Mouse (Mus musculus): Measurements from ENCODE around the gene Vsx1. TPM values are rescaled to one million over a fixed set of nuclear protein-coding genes. Genes with fewer than 3 reads are reported as not detected.

The Vsx1 gene
- polyA plus RNA-seq, 1 experiment from 2014 or later, result not detected

DNA sequence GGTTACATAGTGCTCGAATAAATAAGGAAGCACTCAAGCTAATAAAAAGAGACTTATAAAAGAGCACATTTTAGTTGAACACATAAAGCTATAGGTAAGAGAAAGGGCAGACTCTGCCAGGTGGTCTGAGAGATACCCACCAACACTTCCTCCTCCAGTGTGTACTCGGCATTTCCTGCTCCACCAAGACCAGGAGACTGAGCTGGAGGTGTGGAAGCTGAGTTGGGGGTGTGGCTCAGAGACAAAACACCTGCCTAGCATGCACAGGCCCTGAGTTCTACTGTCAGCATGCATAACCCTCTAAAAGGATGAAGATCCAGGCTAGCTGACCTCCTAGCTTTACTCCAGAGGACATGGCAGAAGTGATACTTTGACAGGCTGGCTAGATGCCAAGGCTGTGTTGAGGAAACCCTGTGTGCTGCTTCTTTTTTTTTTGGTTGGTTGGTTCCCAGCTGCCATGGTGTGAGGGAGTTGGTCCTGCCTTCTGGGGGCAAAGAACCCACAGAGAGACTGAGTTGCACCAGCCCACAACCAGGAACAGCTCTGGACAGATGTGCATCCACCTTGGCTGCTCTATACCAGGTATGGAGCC is 19.6 kb downstream of the Vsx1 start:
- no peak overlapping the region for H3K4me3 ChIP-seq (ENCODE audit: low read depth, low read length)
- H3K27me3 ChIP-seq (replicated peaks; ENCODE audit: control insufficient read depth, insufficient read depth, low read length), result no peaks in the 10 kb centered on the region
- DNase-seq (ENCODE audit: low spot score), result no peak
- no peak overlapping the region for H3K4me2 ChIP-seq (ENCODE audit: low read length)
- peaks cover 14% of the 10 kb centered on the region; the same call in 1 of the 2 replicates for H3K4me1 ChIP-seq (replicated peaks; ENCODE audit: control insufficient read depth, insufficient read depth, low read length)
- no peaks in the 10 kb centered on the region for H3K9me3 ChIP-seq (ENCODE audit: control insufficient read depth, low read length)
- no peak overlapping the region for H3K9ac ChIP-seq (ENCODE audit: low read length)
- no peak for ATAC-seq (replicated peaks; ENCODE audit: low FRiP score, low TSS enrichment, low read depth)
- 68% methylated on average over 2 of the region's 2 CpGs for WGBS
- H3K36me3 ChIP-seq (ENCODE audit: control insufficient read depth, insufficient read depth, low read length), result no peaks in the 10 kb centered on the region
- H3K27ac ChIP-seq (ENCODE audit: low read depth), result no peak overlapping the region

DNA sequence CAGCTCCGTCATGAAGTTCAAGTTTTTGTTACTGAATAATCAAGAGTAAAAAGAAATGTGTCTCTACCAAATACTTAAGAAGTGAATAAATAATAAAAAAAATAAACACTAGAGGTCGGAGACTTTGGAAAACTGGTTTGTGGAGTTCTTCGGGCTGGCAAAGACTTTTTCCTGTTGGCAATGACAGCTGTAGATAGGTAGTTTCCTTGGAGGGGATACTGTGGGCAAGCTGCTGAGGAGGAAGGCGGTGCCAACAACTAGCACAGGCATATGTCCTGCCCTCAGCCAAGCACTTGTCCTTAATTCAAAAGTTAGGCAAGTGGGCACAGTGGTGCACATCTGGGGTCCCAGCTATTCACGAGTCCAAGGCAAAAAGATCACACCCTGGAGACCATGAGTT is 20.2 kb downstream of the Vsx1 start:
- WGBS, result 78% methylated on average over 5 of the region's 5 CpGs
- peaks cover 14% of the 10 kb centered on the region; the same call in 1 of the 2 replicates for H3K4me1 ChIP-seq (replicated peaks; ENCODE audit: control insufficient read depth, insufficient read depth, low read length)
- no peak overlapping the region for H3K9ac ChIP-seq (ENCODE audit: low read length)
- H3K4me3 ChIP-seq (ENCODE audit: low read depth, low read length), result no peak overlapping the region
- DNase-seq (ENCODE audit: low spot score), result no peak
- H3K36me3 ChIP-seq (ENCODE audit: control insufficient read depth, insufficient read depth, low read length), result no peaks in the 10 kb centered on the region
- H3K27ac ChIP-seq (ENCODE audit: low read depth), result no peak overlapping the region
- peak overlapping the region; percentile 94; the same call in 1 of the 2 replicates for H3K4me2 ChIP-seq (ENCODE audit: low read length)
- no peaks in the 10 kb centered on the region for H3K27me3 ChIP-seq (replicated peaks; ENCODE audit: control insufficient read depth, insufficient read depth, low read length)
- H3K9me3 ChIP-seq (ENCODE audit: control insufficient read depth, low read length), result no peaks in the 10 kb centered on the region
- no peak for ATAC-seq (replicated peaks; ENCODE audit: low FRiP score, low TSS enrichment, low read depth)

DNA sequence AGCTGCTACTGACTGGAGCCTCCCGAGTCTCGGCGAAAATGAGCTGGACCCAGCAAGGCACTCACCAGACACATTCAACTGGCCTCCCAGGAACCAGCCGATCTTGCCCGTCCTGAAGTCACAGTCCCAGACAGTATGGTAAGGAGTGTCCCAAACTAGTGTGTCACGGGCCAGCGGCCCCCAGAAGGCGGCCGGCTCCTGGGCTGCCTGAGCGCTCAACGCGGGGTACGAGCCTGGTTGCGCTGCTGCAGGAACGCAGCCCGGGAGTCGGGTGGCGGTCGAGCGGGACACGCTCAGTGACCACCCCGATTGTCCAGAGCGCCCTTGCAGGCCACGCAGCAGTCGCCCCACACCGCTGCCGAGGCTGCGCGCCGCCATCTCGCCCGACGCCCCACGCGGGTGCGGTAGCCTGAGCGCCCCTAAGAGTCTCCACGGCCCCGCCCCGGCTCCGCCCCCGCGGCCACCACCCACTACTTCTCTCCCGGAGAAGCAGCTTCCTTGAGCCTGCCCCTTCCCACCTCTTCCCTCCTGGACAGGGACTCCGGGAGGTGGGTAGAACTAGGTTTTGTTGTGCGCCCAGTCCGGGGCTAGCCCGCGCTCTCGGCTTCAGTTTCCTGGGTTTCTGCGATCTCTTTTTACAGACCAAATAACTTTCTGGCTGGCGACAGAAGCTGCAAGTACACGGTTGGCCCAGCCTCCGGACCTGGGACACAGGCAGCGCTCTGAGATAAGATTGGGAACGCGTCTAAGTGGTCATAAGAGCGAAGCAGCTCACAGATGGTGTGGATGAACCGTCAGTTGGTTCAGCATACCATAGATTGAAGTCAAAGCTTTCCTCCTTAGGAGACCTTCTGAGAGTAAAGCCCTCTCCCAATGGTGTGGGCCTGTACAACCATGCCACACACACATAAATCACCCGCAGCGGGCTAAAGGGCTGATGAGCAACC is 21.1 kb downstream of the Vsx1 start, which contains the start of gene Acss1:
TSS of gene Acss1 (minus strand) at position 681 of the 947 bp plus-strand sequence.
- WGBS, result 3% methylated on average over 54 of the region's 61 CpGs
- ATAC-seq (replicated peaks; ENCODE audit: low FRiP score, low TSS enrichment, low read depth), result peak; percentile 80
- Histone ChIP-seq H3K27ac (ENCODE audit: low read depth) (peak within 1 kb of the TSS; percentile 33; the same call in 1 of the 2 replicates), H3K4me3 (ENCODE audit: low read depth, low read length) (peak within 1 kb of the TSS; percentile 65), H3K4me2 (ENCODE audit: low read length) (peak within 1 kb of the TSS; percentile 94), H3K36me3 (ENCODE audit: control insufficient read depth, insufficient read depth, low read length) (no peaks in the 10 kb centered on the region), H3K27me3 (replicated peaks; ENCODE audit: control insufficient read depth, insufficient read depth, low read length) (no peaks in the 10 kb centered on the region), H3K9ac (ENCODE audit: low read length) (peak within 1 kb of the TSS; percentile 64), H3K9me3 (ENCODE audit: control insufficient read depth, low read length) (no peaks in the 10 kb centered on the region), H3K4me1 (replicated peaks; ENCODE audit: control insufficient read depth, insufficient read depth, low read length) (peaks cover 14% of the 10 kb centered on the region; the same call in 1 of the 2 replicates)
- peak; percentile 87 for DNase-seq (ENCODE audit: low spot score)

DNA sequence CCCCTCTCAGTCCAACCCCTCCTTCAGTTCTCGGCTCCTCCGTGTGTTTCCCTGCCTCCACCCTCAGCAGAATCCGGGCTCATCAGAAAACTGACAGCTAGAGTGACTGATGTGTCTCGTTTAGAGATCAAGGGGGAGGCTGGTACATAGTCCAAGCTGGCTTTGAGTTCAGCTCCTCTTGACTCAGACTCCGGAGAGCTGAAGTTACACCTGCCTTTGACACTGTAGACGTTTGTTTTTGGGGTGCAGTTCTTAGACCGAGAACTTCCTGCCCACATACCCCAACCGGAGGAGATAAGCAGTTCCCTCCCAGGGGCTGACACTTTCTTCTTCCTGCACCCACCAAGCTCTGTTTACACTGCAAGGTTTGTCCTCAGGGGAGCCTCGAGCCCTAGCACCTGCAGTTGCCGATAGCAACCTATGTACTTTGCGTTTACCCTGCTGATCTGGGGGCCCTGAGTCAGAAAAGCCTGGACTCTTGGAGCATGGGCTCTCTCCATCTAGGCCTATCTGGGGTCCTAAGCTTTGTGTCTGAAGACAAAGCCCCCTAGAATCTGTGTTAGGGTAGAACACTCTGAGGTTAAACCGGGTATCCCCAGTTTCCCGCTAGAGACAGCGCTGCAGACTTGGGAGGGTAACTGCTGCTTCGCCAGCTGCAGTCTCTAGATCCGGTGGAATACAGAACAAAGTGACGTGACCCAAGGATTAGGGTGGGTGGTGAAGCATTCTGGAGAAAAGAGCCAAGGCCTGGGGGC is 21.9 kb downstream of the Vsx1 start:
- Histone ChIP-seq H3K4me3 (ENCODE audit: low read depth, low read length) (peak overlapping the region; percentile 65), H3K9ac (ENCODE audit: low read length) (peak overlapping the region; percentile 64), H3K9me3 (ENCODE audit: control insufficient read depth, low read length) (no peaks in the 10 kb centered on the region), H3K4me1 (replicated peaks; ENCODE audit: control insufficient read depth, insufficient read depth, low read length) (peaks cover 14% of the 10 kb centered on the region; the same call in 1 of the 2 replicates), H3K36me3 (ENCODE audit: control insufficient read depth, insufficient read depth, low read length) (no peaks in the 10 kb centered on the region), H3K4me2 (ENCODE audit: low read length) (peak overlapping the region; percentile 94), H3K27ac (ENCODE audit: low read depth) (peak overlapping the region; percentile 33; the same call in 1 of the 2 replicates), H3K27me3 (replicated peaks; ENCODE audit: control insufficient read depth, insufficient read depth, low read length) (no peaks in the 10 kb centered on the region)
- DNase-seq (ENCODE audit: low spot score) (peak; percentile 85), ATAC-seq (replicated peaks; ENCODE audit: low FRiP score, low TSS enrichment, low read depth) (peak; percentile 38)
- 4% methylated on average over 17 of the region's 17 CpGs for WGBS

DNA sequence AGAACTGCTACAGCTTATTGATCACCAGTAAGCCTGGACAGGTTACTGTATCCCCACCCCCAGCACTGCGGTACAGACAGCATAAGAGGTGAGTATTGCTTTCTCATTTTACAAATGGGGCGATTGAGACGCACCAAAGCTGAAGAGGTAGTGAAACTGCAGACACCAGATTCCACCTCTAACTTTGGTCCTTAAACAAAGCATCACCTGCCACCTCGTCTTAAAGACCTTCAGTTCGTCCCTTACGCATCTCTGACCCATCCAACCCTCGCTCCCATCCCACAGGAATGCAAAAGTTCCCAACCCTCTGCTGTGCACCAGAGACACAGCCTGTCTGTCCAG is 22.5 kb downstream of the Vsx1 start:
- Histone ChIP-seq H3K27me3 (replicated peaks; ENCODE audit: control insufficient read depth, insufficient read depth, low read length) (no peaks in the 10 kb centered on the region), H3K4me1 (replicated peaks; ENCODE audit: control insufficient read depth, insufficient read depth, low read length) (peaks cover 14% of the 10 kb centered on the region; the same call in 1 of the 2 replicates), H3K27ac (ENCODE audit: low read depth) (no peak overlapping the region), H3K9me3 (ENCODE audit: control insufficient read depth, low read length) (no peaks in the 10 kb centered on the region), H3K4me3 (ENCODE audit: low read depth, low read length) (peak overlapping the region; percentile 65), H3K36me3 (ENCODE audit: control insufficient read depth, insufficient read depth, low read length) (no peaks in the 10 kb centered on the region), H3K4me2 (ENCODE audit: low read length) (peak overlapping the region; percentile 94), H3K9ac (ENCODE audit: low read length) (peak overlapping the region; percentile 64; the same call in 1 of the 2 replicates)
- ATAC-seq (replicated peaks; ENCODE audit: low FRiP score, low TSS enrichment, low read depth) (0 out of 2 replicates have a peak, but pooled peaks have one; percentile 5), DNase-seq (ENCODE audit: low spot score) (no peak)
- 41% methylated on average over 7 of the region's 7 CpGs for WGBS

DNA sequence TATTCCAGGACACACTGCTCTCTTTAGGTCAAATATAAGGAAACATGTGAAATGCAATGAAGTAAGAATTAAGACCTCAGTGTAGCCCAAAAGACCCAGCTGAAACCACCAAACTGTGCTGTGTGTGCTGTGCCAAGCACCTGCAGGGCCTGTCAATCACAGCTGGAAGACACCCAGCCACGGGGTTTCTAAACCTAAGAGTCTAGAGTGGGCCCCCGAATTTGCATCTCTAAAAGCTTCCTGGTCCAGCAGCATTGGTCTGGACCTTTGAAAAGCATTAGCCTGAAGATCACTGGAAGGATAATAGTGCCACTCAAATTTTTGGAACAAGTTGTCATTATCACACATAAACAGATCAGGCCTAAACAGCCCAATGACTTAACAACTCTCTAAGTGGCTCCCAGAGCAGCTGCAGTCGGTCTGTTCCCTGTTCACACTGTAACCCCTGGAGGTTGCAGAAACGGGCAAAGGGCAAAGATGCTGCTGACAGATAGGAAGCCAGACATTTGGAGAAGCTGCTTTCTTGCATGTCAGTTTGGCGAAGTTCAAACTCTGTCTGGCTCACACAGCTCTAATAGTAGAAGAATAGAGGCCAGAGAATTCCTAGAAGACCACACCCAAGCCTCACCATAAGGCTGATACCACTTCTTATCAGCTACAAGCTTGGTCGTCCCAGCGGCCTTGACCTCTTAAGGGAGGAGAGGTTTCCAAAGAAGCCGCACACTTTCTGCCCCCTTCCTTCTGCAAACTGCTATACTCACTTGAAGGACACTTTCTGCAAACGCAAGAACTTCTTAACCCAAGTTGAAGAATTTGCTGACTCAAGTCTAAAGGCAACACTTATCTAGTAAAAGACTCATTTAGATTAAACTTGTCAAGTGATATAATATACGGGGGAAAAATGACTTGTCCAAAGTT is 23.4 kb downstream of the Vsx1 start:
- Histone ChIP-seq H3K36me3 (ENCODE audit: control insufficient read depth, insufficient read depth, low read length) (no peaks in the 10 kb centered on the region), H3K27ac (ENCODE audit: low read depth) (no peak overlapping the region), H3K4me1 (replicated peaks; ENCODE audit: control insufficient read depth, insufficient read depth, low read length) (peaks cover 14% of the 10 kb centered on the region; the same call in 1 of the 2 replicates), H3K4me3 (ENCODE audit: low read depth, low read length) (no peak overlapping the region), H3K4me2 (ENCODE audit: low read length) (no peak overlapping the region), H3K27me3 (replicated peaks; ENCODE audit: control insufficient read depth, insufficient read depth, low read length) (no peaks in the 10 kb centered on the region), H3K9me3 (ENCODE audit: control insufficient read depth, low read length) (no peaks in the 10 kb centered on the region), H3K9ac (ENCODE audit: low read length) (no peak overlapping the region)
- 42% methylated on average over 10 of the region's 10 CpGs for WGBS
- ATAC-seq (replicated peaks; ENCODE audit: low FRiP score, low TSS enrichment, low read depth) (no peak), DNase-seq (ENCODE audit: low spot score) (no peak)

DNA sequence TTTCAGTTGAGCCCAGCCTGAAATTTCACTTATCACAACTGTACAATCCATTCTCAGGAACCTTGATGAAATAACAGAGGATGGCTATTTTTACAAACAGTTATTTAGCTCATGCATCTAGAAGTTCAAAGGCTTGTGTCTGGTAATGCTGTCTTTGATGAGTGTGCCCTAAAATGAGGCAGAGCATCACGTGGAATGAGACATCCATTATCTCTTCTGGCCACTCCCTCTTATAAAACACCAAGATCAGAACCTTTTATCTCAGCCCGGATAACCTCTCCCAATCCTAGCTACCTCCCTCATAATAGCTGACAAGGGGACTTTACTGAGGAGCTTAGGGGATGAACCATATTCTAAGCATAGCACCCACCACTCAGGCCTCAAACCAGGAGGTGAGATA is 24.2 kb downstream of the Vsx1 start:
- WGBS, result 61% methylated on average over 2 of the region's 2 CpGs
- DNase-seq (ENCODE audit: low spot score) (no peak), ATAC-seq (replicated peaks; ENCODE audit: low FRiP score, low TSS enrichment, low read depth) (no peak)
- no peak overlapping the region for H3K9ac ChIP-seq (ENCODE audit: low read length)
- no peak overlapping the region for H3K4me3 ChIP-seq (ENCODE audit: low read depth, low read length)
- H3K27ac ChIP-seq (ENCODE audit: low read depth), result no peak overlapping the region
- H3K27me3 ChIP-seq (replicated peaks; ENCODE audit: control insufficient read depth, insufficient read depth, low read length), result no peaks in the 10 kb centered on the region
- H3K9me3 ChIP-seq (ENCODE audit: control insufficient read depth, low read length), result no peaks in the 10 kb centered on the region
- H3K4me1 ChIP-seq (replicated peaks; ENCODE audit: control insufficient read depth, insufficient read depth, low read length), result peaks cover 14% of the 10 kb centered on the region; the same call in 1 of the 2 replicates
- H3K36me3 ChIP-seq (ENCODE audit: control insufficient read depth, insufficient read depth, low read length), result no peaks in the 10 kb centered on the region
- H3K4me2 ChIP-seq (ENCODE audit: low read length), result no peak overlapping the region
